Mouse (Mus musculus) lung, embryonic 16.5 days (tissue): ENCODE results near the gene Nubp2. TPM values are rescaled to one million over a fixed set of nuclear protein-coding genes. Genes with fewer than 3 reads are reported as not detected.
A peak's percentile ranks its signal among the peaks of the same experiment; 100 is the strongest.

Experiments used
- ATAC-seq: fragments of 200-750 bp; cut with Nextera tagmentation; 2 replicates; pipeline ENCODE4 v1.8.0; 2017; ENCODE audit warnings: low read depth, mild to moderate bottlenecking, moderate library complexity
- H3K27ac ChIP-seq: fragments of 300-500 bp; sonication (generic); 2 replicates; pipeline ENCODE4 v1.5.1; 2014; ENCODE audit warnings: mild to moderate bottlenecking, control low read depth, low read length
- H3K27me3 ChIP-seq: fragments of 300-500 bp; sonication (generic); 2 replicates; pipeline ENCODE4 v1.6.1; 2014; ENCODE audit warnings: low read depth, low read length, mixed read lengths; ENCODE audit not compliant: control insufficient read depth, insufficient read depth
- H3K36me3 ChIP-seq: fragments of 300-500 bp; sonication (generic); 2 replicates; pipeline ENCODE4 v1.6.1; 2014; ENCODE audit warnings: low read length; ENCODE audit not compliant: control insufficient read depth, insufficient read depth
- H3K4me1 ChIP-seq: fragments of 300-500 bp; sonication (generic); replicated peaks from 2 replicates; pipeline ENCODE4 v1.6.1; 2014; ENCODE audit warnings: low read length, mixed read lengths; ENCODE audit not compliant: control insufficient read depth, insufficient read depth
- H3K4me2 ChIP-seq: fragments of 300-500 bp; sonication (generic); 2 replicates; pipeline ENCODE4 v1.6.1; 2014; ENCODE audit warnings: low read depth, low read length, control low read depth
- H3K4me3 ChIP-seq: fragments of 300-500 bp; sonication (generic); 2 replicates; pipeline ENCODE4 v1.5.1; 2014; ENCODE audit warnings: mild to moderate bottlenecking, low read length, control low read depth
- H3K9ac ChIP-seq: fragments of 300-500 bp; sonication (generic); 2 replicates; pipeline ENCODE4 v1.6.1; 2014; ENCODE audit warnings: low read length, control low read depth
- H3K9me3 ChIP-seq: fragments of 300-500 bp; sonication (generic); 2 replicates; pipeline ENCODE4 v1.6.1; 2016; ENCODE audit warnings: low read length; ENCODE audit not compliant: control insufficient read depth
- WGBS: fragments of 180-500 bp; shearing (Covaris S2); extraction: QIAGEN DNeasy Blood & Tissue Kit; methylation state at CpG from one replicate; pipeline ENCODE4 v1.1.7; 2014; 5-methylcytosine and 5-hydroxymethylcytosine counted together
- polyA plus RNA-seq: library from polyadenylated mRNA; unstranded; fragments of >200 nt; fragmentation: Nextera tagmentation; extraction: Ambion mirVana; gene quantifications from 2 replicates; pipeline ENCODE4 v1.2.1, GENCODE M21; 2015

The Nubp2 gene
- polyA plus RNA-seq, 1 experiment from 2014 or later: 48.5 TPM

GRCm38 (mm10) chr17:24856589-24856988 is 29.6 kb downstream of the Nubp2 start:
- Histone ChIP-seq H3K9me3 (no peaks in the 10 kb centered on the region), H3K4me3 (no peak overlapping the region), H3K27me3 (peaks cover under 1% of the 10 kb centered on the region; the same call in 1 of the 2 replicates), H3K4me2 (no peak overlapping the region), H3K27ac (no peak overlapping the region), H3K9ac (no peak overlapping the region), H3K36me3 (peaks cover 8% of the 10 kb centered on the region), H3K4me1 (no peaks in the 10 kb centered on the region)
- no peak for ATAC-seq
- WGBS: 85% methylated on average over 13 of the region's 13 CpGs

- Histone ChIP-seq H3K36me3 (peaks cover 5% of the 10 kb centered on the region; the same call in 1 of the 2 replicates), H3K4me1 (peaks cover 4% of the 10 kb centered on the region), H3K9me3 (no peaks in the 10 kb centered on the region), H3K27me3 (peaks cover 5% of the 10 kb centered on the region), H3K27ac (no peak overlapping the region), H3K4me3 (no peak overlapping the region), H3K9ac (no peak overlapping the region), H3K4me2 (no peak overlapping the region)
- ATAC-seq: no peak
- WGBS: 77% methylated on average over 3 of the region's 3 CpGs
Observed at GRCm38 (mm10) chr17:24855838-24856464, 30.2 kb downstream of the Nubp2 start.

- 75% methylated on average over 10 of the region's 10 CpGs for WGBS
- peak overlapping the region; percentile 75 for H3K9ac ChIP-seq
- peaks cover 5% of the 10 kb centered on the region for H3K27me3 ChIP-seq
- H3K4me2 ChIP-seq: peak overlapping the region; percentile 93
- peaks cover 12% of the 10 kb centered on the region for H3K4me1 ChIP-seq
- no peaks in the 10 kb centered on the region for H3K9me3 ChIP-seq
- no peak overlapping the region for H3K27ac ChIP-seq
- no peak for ATAC-seq
- peak overlapping the region; percentile 88 for H3K4me3 ChIP-seq
- H3K36me3 ChIP-seq: peaks cover 5% of the 10 kb centered on the region; the same call in 1 of the 2 replicates
Observed at GRCm38 (mm10) chr17:24851381-24852125, 34.6 kb downstream of the Nubp2 start.

- peaks cover 5% of the 10 kb centered on the region for H3K27me3 ChIP-seq
- H3K4me1 ChIP-seq: peaks cover 12% of the 10 kb centered on the region
- H3K27ac ChIP-seq: peak overlapping the region; percentile 28; the same call in 1 of the 2 replicates
- H3K36me3 ChIP-seq: peaks cover 5% of the 10 kb centered on the region; the same call in 1 of the 2 replicates
- no peak for ATAC-seq
- H3K9ac ChIP-seq: peak overlapping the region; percentile 75
- H3K9me3 ChIP-seq: no peaks in the 10 kb centered on the region
- WGBS: 1% methylated on average over 20 of the region's 20 CpGs
- H3K4me2 ChIP-seq: peak overlapping the region; percentile 93
- peak overlapping the region; percentile 88 for H3K4me3 ChIP-seq
Observed at GRCm38 (mm10) chr17:24850773-24851127, 35.4 kb downstream of the Nubp2 start.

- Histone ChIP-seq H3K9me3 (no peaks in the 10 kb centered on the region), H3K27ac (peak within 1 kb of the TSS; percentile 97), H3K4me3 (peak within 1 kb of the TSS; percentile 88), H3K27me3 (peaks cover 5% of the 10 kb centered on the region), H3K36me3 (peaks cover 5% of the 10 kb centered on the region; the same call in 1 of the 2 replicates), H3K4me2 (peak within 1 kb of the TSS; percentile 94), H3K9ac (peak within 1 kb of the TSS; percentile 85), H3K4me1 (peaks cover 12% of the 10 kb centered on the region)
- ATAC-seq: peak; percentile 100
- under 1% methylated on average over 57 of the region's 58 CpGs for WGBS
Observed at GRCm38 (mm10) chr17:24850065-24850772, 35.9 kb downstream of the Nubp2 start, which contains the start of gene Fahd1. Gene Fahd1, minus strand, starts transcription at chr17:24850364.

- peak overlapping the region; percentile 97 for H3K27ac ChIP-seq
- peaks cover 12% of the 10 kb centered on the region for H3K4me1 ChIP-seq
- peak overlapping the region; percentile 94 for H3K4me2 ChIP-seq
- WGBS: 0% methylated on average over 21 of the region's 21 CpGs
- H3K36me3 ChIP-seq: peaks cover 5% of the 10 kb centered on the region; the same call in 1 of the 2 replicates
- H3K9me3 ChIP-seq: no peaks in the 10 kb centered on the region
- peaks cover 5% of the 10 kb centered on the region for H3K27me3 ChIP-seq
- peak overlapping the region; percentile 85 for H3K9ac ChIP-seq
- peak; percentile 67 for ATAC-seq
- peak overlapping the region; percentile 88 for H3K4me3 ChIP-seq
Observed at GRCm38 (mm10) chr17:24849733-24850064, 36.5 kb downstream of the Nubp2 start.

- H3K4me2 ChIP-seq: peak overlapping the region; percentile 46
- H3K9me3 ChIP-seq: no peaks in the 10 kb centered on the region
- H3K4me1 ChIP-seq: peaks cover 12% of the 10 kb centered on the region
- H3K4me3 ChIP-seq: peak overlapping the region; percentile 0; the same call in 1 of the 2 replicates
- H3K27me3 ChIP-seq: peaks cover 5% of the 10 kb centered on the region
- peaks cover 4% of the 10 kb centered on the region; the same call in 1 of the 2 replicates for H3K36me3 ChIP-seq
- H3K27ac ChIP-seq: no peak overlapping the region
- no peak overlapping the region for H3K9ac ChIP-seq
- no peak for ATAC-seq
Observed at GRCm38 (mm10) chr17:24848600-24849031, 37.5 kb downstream of the Nubp2 start.

GRCm38 (mm10) chr17:24847386-24847785 is 38.8 kb downstream of the Nubp2 start:
- ATAC-seq: no peak
- H3K9ac ChIP-seq: no peak overlapping the region
- H3K9me3 ChIP-seq: no peaks in the 10 kb centered on the region
- H3K4me2 ChIP-seq: no peak overlapping the region
- no peak overlapping the region for H3K4me3 ChIP-seq
- H3K27ac ChIP-seq: no peak overlapping the region
- 93% methylated on average over 1 of the region's 1 CpGs for WGBS
- peaks cover 12% of the 10 kb centered on the region for H3K4me1 ChIP-seq
- H3K36me3 ChIP-seq: no peaks in the 10 kb centered on the region
- H3K27me3 ChIP-seq: peaks cover 5% of the 10 kb centered on the region

GRCm38 (mm10) chr17:24844525-24844924 is 41.6 kb downstream of the Nubp2 start:
- Histone ChIP-seq H3K4me3 (no peak overlapping the region), H3K27ac (no peak overlapping the region)

More at GRCm38 (mm10) chr17:24844525-24844924, 41.6 kb downstream of the Nubp2 start:
- no peak overlapping the region for H3K4me2 ChIP-seq
- no peaks in the 10 kb centered on the region for H3K27me3 ChIP-seq
- ATAC-seq: no peak
- H3K36me3 ChIP-seq: no peaks in the 10 kb centered on the region
- 50% methylated on average over 9 of the region's 9 CpGs for WGBS
- H3K4me1 ChIP-seq: peaks cover 6% of the 10 kb centered on the region
- no peak overlapping the region for H3K9ac ChIP-seq
- H3K9me3 ChIP-seq: no peaks in the 10 kb centered on the region
